ENCODE assay signal across 8 mouse cellular contexts in the genomic region with DNA sequence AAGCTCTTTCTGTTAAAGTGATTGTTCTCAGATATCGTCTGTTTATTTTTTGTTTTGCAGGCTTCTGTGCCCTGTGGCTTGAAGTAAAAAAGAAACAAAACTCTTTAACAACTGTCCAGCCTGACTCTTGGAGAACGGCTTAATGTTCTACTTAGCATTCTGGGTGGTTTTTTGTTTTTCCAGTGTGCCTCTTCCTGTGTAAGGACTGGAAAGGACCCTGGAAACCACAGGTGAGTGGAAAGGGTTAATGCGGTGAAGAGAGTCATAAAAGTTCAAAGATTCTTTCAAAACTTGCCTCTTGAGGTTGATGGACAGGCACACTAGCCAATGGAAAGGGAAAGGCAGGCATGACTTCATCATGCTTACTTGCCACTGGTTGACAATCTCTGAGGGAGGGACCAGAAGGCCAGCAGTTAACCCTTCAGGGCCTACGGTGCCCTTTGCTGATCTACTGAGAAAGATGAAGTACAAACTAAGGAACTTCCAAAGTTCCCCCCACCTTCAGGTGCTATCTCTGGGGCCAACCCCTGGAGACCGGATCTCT. TPM values are rescaled to one million over a fixed set of nuclear protein-coding genes. Genes with fewer than 3 reads are reported as not detected.
A peak's percentile ranks its signal among the peaks of the same experiment; 100 is the strongest.
DNase-seq lines count a peak whose midpoint lies in the region; ATAC-seq lines count a peak whose summit lies in the region.

No protein-coding gene starts in this region.

- peaks cover 24% of the 10 kb centered on the region for H3K4me1 ChIP-seq in hindbrain, embryonic 15.5 days (replicated peaks)

- no peaks in the 10 kb centered on the region for H3K27me3 ChIP-seq in hindbrain, embryonic 15.5 days

- H3K4me2 ChIP-seq in hindbrain, embryonic 15.5 days, result peak overlapping the region; percentile 14; the same call in 1 of the 2 replicates

- no peaks in the 10 kb centered on the region for H3K36me3 ChIP-seq in hindbrain, embryonic 15.5 days

- no peak overlapping the region for H3K4me3 ChIP-seq in hindbrain, embryonic 15.5 days

- no peak overlapping the region for H3K27ac ChIP-seq in hindbrain, embryonic 15.5 days (replicated peaks)

- 0 out of 2 replicates have a peak, but pooled peaks have one; percentile 74 for ATAC-seq in hindbrain, embryonic 15.5 days (ENCODE audit: low FRiP score, low read depth)

- H3K9ac ChIP-seq in hindbrain, embryonic 15.5 days, result no peak overlapping the region

- peak; percentile 90 for DNase-seq in MEL-GATA-1-ER (ENCODE audit: extremely low read depth, low read depth)
- DNase-seq in cerebellum, postnatal 4 days (ENCODE audit: low spot score in 2 of 2), result peak; percentile 63 to 83
- DNase-seq in gastrocnemius, adult 18-20 months (ENCODE audit: low spot score), result peak; percentile 94
- peak; percentile 59 to 71 for DNase-seq in left cerebral cortex, adult 18-20 months (ENCODE audit: low spot score in 2 of 2)
- peak; percentile 89 to 95 for DNase-seq in lung, postnatal 4 days
- DNase-seq in right cerebral cortex, adult 2 months (ENCODE audit: low spot score in 2 of 2), result peak; percentile 70 to 81
- DNase-seq in urinary bladder, postnatal 25 days (ENCODE audit: low spot score), result peak; percentile 89

- WGBS in hindbrain, embryonic 15.5 days, result 8% methylated on average over 5 of the region's 5 CpGs

- no peaks in the 10 kb centered on the region for H3K9me3 ChIP-seq in hindbrain, embryonic 15.5 days

RNA-seq across cellular contexts. Expression of a gene that starts 4.8 kb away (rescaled TPM):
- total RNA-seq in gastrocnemius, adult 18-20 months (2021), result 10 to 100 TPM; 13.1 to 17.1 TPM
- polyA plus RNA-seq in hindbrain, embryonic 15.5 days (2015; fragmentation: Nextera tagmentation; extraction: Ambion mirVana), result 95.4 and 99.5 TPM in 2 replicates
- 10 to 100 TPM; 24.2 to 25.5 TPM for total RNA-seq in left cerebral cortex, adult 18-20 months (2021)

RNA-seq across cellular contexts. Expression of a gene that starts 20.5 kb away (rescaled TPM):
- total RNA-seq in gastrocnemius, adult 18-20 months (2021), result 10 to 100 TPM; 31.9 to 33.4 TPM
- 14.0 and 14.3 TPM in 2 replicates for polyA plus RNA-seq in hindbrain, embryonic 15.5 days (2015; fragmentation: Nextera tagmentation; extraction: Ambion mirVana)
- 1 to 10 TPM; 8.8 to 10.0 TPM for total RNA-seq in left cerebral cortex, adult 18-20 months (2021)

RNA-seq across cellular contexts. Expression of a gene that starts 52.4 kb away (rescaled TPM):
- not detected for total RNA-seq in gastrocnemius, adult 18-20 months (2021)
- 1.1 and 1.3 TPM in 2 replicates for polyA plus RNA-seq in hindbrain, embryonic 15.5 days (2015; fragmentation: Nextera tagmentation; extraction: Ambion mirVana)
- under 1 TPM in 1 of 2 experiments, not detected in 1; 0.40 TPM for total RNA-seq in left cerebral cortex, adult 18-20 months (2021)
